Mouse (Mus musculus): Measurements from ENCODE around the gene Srm. TPM values are rescaled to one million over a fixed set of nuclear protein-coding genes. Genes with fewer than 3 reads are reported as not detected.

Srm gene
- polyA plus RNA-seq, 1 experiment from 2014 or later: 510 TPM

DNA sequence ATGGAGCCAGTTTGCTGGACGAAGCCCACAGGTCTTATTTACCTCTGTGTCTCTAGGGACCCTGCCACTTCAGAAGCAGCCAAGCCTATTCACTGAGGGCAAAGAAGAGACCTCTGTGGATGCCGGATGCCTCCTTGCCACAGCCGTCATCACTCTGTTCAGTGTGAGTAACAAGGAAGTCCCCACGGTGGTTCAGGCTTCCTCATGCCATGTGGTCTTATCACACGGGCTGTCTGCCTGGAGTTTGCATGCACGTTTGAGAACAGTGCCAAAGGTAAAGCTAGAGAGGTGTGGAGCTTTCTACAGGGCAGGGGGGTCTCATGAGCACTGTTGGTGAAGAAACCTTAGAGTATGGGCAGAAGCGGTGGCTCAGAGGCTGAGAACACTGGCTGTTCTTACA lies 18.1 kb upstream of the Srm start:
- Histone ChIP-seq H3K4me3 (ENCODE audit: low read depth, low read length) (no peak overlapping the region), H3K27me3 (replicated peaks; ENCODE audit: control insufficient read depth, insufficient read depth, low read length) (no peaks in the 10 kb centered on the region), H3K9ac (ENCODE audit: low read depth, low read length) (no peak overlapping the region), H3K27ac (ENCODE audit: low read depth, low read length) (no peak overlapping the region), H3K4me2 (no peak overlapping the region), H3K9me3 (ENCODE audit: control insufficient read depth, low read length) (no peaks in the 10 kb centered on the region), H3K4me1 (replicated peaks; ENCODE audit: control insufficient read depth, insufficient read depth, low read length) (no peaks in the 10 kb centered on the region), H3K36me3 (ENCODE audit: control insufficient read depth, insufficient read depth, low read length) (peaks cover 85% of the 10 kb centered on the region)
- WGBS: 79% methylated on average over 7 of the region's 7 CpGs
- DNase-seq (ENCODE audit: low spot score) (no peak), ATAC-seq (replicated peaks; ENCODE audit: low FRiP score) (no peak)

DNA sequence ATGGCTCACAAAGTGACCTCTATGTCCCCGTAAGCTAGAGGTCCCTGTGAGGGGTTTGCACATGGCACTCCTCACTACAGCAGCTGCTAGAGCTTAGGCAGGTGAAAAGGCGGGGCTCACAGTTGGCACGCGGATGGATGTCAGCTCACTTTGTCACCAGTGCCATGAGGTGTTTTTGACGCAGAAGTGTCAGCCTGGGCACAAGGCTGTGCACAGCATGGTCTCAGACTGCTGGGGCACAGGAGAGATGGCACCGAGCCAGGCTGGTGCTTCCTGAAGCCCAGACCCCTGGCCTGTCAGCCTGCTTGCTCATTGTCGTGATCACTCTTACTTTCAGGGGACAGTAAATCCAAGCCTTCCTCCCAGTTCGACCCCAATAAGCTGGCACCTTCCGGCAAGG lies 10.5 kb upstream of the Srm start:
- Histone ChIP-seq H3K4me1 (replicated peaks; ENCODE audit: control insufficient read depth, insufficient read depth, low read length) (peaks cover 13% of the 10 kb centered on the region; the same call in 1 of the 2 replicates), H3K9ac (ENCODE audit: low read depth, low read length) (no peak overlapping the region), H3K27ac (ENCODE audit: low read depth, low read length) (no peak overlapping the region), H3K36me3 (ENCODE audit: control insufficient read depth, insufficient read depth, low read length) (peaks cover 49% of the 10 kb centered on the region), H3K4me3 (ENCODE audit: low read depth, low read length) (no peak overlapping the region), H3K9me3 (ENCODE audit: control insufficient read depth, low read length) (no peaks in the 10 kb centered on the region), H3K27me3 (replicated peaks; ENCODE audit: control insufficient read depth, insufficient read depth, low read length) (no peaks in the 10 kb centered on the region), H3K4me2 (no peak overlapping the region)
- WGBS: 93% methylated on average over 9 of the region's 9 CpGs
- no peak for DNase-seq (ENCODE audit: low spot score)
- ATAC-seq (replicated peaks; ENCODE audit: low FRiP score): no peak

DNA sequence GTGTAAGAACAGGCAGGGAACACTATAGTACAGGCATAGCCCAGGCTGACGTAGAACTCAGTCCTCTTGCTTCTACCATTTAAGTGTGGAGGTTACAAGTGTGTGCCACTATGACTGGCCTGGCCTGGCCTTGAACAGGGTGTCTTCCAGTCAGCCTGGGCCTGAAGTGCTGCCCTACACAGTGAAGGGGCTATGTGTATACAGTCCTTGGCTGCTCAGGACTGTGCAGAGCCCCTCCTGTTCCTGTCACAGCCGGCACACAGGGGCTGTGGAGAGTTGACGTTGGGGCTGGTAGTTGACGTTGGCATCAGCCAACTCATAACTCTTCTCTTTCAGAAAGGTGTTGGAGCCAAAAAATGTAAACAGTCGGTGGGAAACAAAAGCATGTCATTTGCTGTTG lies 9.9 kb upstream of the Srm start:
- no peak overlapping the region for H3K9ac ChIP-seq (ENCODE audit: low read depth, low read length)

DNA sequence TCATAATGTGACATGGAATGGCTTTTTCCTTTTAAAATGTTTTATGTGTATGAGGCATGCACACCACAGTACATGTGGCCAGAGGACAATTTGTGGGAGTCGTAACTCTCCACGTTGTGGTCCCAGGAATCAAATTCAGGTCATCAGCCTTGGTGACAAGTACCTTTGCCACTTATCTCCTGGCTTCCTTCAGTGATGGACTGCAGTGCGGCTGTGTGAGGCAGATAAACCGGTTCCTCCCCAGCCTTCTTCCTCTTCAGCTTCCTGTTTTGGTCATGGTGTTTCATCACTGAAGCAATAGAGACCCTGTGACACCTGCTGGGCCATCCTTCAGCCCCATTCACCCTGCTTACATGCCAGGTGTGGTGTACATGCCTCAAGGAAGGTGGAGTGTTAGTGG lies 8.0 kb upstream of the Srm start:
- no peak overlapping the region for H3K27ac ChIP-seq (ENCODE audit: low read depth, low read length)
- 31% methylated on average over 4 of the region's 4 CpGs for WGBS
- H3K27me3 ChIP-seq (replicated peaks; ENCODE audit: control insufficient read depth, insufficient read depth, low read length): no peaks in the 10 kb centered on the region
- peaks cover 18% of the 10 kb centered on the region; the same call in 1 of the 2 replicates for H3K4me1 ChIP-seq (replicated peaks; ENCODE audit: control insufficient read depth, insufficient read depth, low read length)
- no peaks in the 10 kb centered on the region for H3K9me3 ChIP-seq (ENCODE audit: control insufficient read depth, low read length)
- no peak for DNase-seq (ENCODE audit: low spot score)
- ATAC-seq (replicated peaks; ENCODE audit: low FRiP score): peak; percentile 69
- H3K4me2 ChIP-seq: no peak overlapping the region
- H3K36me3 ChIP-seq (ENCODE audit: control insufficient read depth, insufficient read depth, low read length): peaks cover 31% of the 10 kb centered on the region
- H3K9ac ChIP-seq (ENCODE audit: low read depth, low read length): no peak overlapping the region
- no peak overlapping the region for H3K4me3 ChIP-seq (ENCODE audit: low read depth, low read length)

More for the DNA sequence above, 9.9 kb upstream of the Srm start:
- no peak overlapping the region for H3K27ac ChIP-seq (ENCODE audit: low read depth, low read length)
- no peak for ATAC-seq (replicated peaks; ENCODE audit: low FRiP score)
- H3K4me3 ChIP-seq (ENCODE audit: low read depth, low read length): no peak overlapping the region
- no peaks in the 10 kb centered on the region for H3K27me3 ChIP-seq (replicated peaks; ENCODE audit: control insufficient read depth, insufficient read depth, low read length)
- H3K4me2 ChIP-seq: no peak overlapping the region
- WGBS: 87% methylated on average over 5 of the region's 5 CpGs
- H3K4me1 ChIP-seq (replicated peaks; ENCODE audit: control insufficient read depth, insufficient read depth, low read length): peaks cover 13% of the 10 kb centered on the region; the same call in 1 of the 2 replicates
- no peak for DNase-seq (ENCODE audit: low spot score)
- H3K9me3 ChIP-seq (ENCODE audit: control insufficient read depth, low read length): no peaks in the 10 kb centered on the region
- peaks cover 43% of the 10 kb centered on the region for H3K36me3 ChIP-seq (ENCODE audit: control insufficient read depth, insufficient read depth, low read length)

DNA sequence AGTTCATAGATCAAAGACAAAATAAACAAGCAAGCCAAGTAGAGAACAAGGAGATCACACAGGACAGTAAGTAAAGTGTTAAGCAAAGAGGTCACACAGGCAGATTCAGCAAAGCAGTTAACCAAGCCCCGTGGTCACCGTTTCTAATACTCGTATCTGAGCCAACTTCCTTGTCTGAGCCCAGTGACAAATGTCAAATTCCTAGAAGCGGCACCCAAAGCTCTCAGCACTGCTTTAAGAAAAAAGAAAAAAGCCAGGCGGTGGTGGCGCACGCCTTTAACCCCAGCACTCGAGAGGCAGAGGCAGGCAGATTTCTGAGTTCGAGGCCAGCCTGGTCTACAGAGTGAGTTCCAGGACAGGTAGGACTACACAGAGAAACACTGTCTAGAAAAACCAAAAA lies 4.7 kb upstream of the Srm start:
- H3K27me3 ChIP-seq (replicated peaks; ENCODE audit: control insufficient read depth, insufficient read depth, low read length): no peaks in the 10 kb centered on the region
- 38% methylated on average over 9 of the region's 9 CpGs for WGBS
- H3K9me3 ChIP-seq (ENCODE audit: control insufficient read depth, low read length): no peaks in the 10 kb centered on the region
- H3K36me3 ChIP-seq (ENCODE audit: control insufficient read depth, insufficient read depth, low read length): peaks cover 6% of the 10 kb centered on the region
- no peak for DNase-seq (ENCODE audit: low spot score)
- no peak overlapping the region for H3K4me2 ChIP-seq
- peaks cover 22% of the 10 kb centered on the region; the same call in 1 of the 2 replicates for H3K4me1 ChIP-seq (replicated peaks; ENCODE audit: control insufficient read depth, insufficient read depth, low read length)
- H3K27ac ChIP-seq (ENCODE audit: low read depth, low read length): no peak overlapping the region
- no peak for ATAC-seq (replicated peaks; ENCODE audit: low FRiP score)
- H3K9ac ChIP-seq (ENCODE audit: low read depth, low read length): no peak overlapping the region
- no peak overlapping the region for H3K4me3 ChIP-seq (ENCODE audit: low read depth, low read length)

DNA sequence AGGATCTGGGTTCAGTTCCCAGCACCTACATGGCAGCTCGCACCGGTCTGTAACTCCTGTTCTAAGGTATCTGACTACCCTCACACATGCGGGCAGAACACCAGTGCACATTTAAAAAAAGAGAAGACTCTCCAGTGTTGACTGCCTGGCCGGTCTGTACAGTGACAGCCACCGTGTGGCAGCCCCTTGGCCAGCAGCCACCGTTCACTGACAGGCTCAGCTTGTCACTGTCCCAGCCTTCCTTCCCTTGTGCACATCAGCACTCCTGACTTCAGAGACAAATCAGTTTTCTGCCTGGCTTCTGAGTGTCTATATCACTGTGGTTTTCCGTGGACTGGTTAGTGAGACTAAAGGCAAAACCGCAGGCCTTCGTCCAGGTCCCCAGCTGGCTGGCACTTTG lies 2.5 kb upstream of the Srm start:
- Histone ChIP-seq H3K4me3 (ENCODE audit: low read depth, low read length) (no peak overlapping the region), H3K4me1 (replicated peaks; ENCODE audit: control insufficient read depth, insufficient read depth, low read length) (peaks cover 22% of the 10 kb centered on the region), H3K27ac (ENCODE audit: low read depth, low read length) (no peak overlapping the region), H3K4me2 (no peak overlapping the region), H3K27me3 (replicated peaks; ENCODE audit: control insufficient read depth, insufficient read depth, low read length) (no peaks in the 10 kb centered on the region), H3K9me3 (ENCODE audit: control insufficient read depth, low read length) (no peaks in the 10 kb centered on the region), H3K36me3 (ENCODE audit: control insufficient read depth, insufficient read depth, low read length) (peaks cover 7% of the 10 kb centered on the region), H3K9ac (ENCODE audit: low read depth, low read length) (no peak overlapping the region)
- 71% methylated on average over 9 of the region's 9 CpGs for WGBS
- DNase-seq (ENCODE audit: low spot score) (no peak), ATAC-seq (replicated peaks; ENCODE audit: low FRiP score) (no peak)

DNA sequence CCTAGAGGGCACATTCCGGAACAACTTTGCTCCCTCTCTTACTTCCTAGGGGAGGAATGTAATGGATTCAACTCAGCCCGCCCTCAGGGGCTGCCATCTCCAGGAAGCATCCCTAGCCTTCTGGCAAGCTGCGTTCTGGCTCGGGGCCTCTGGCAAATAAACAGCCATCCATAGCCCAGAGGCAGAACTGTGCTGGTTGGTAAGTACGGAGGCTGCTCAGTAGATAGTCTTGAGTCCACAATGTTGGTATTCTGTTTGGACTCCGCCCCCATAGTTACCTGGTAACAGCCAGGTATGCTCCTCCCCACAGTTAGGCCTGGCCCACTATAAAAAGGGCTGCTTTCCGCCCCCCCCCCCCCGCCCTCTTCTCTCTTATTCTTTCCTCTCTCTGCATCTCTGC lies 1.7 kb upstream of the Srm start:
- ATAC-seq (replicated peaks; ENCODE audit: low FRiP score) (no peak), DNase-seq (ENCODE audit: low spot score) (no peak)
- Histone ChIP-seq H3K9ac (ENCODE audit: low read depth, low read length) (no peak overlapping the region), H3K27me3 (replicated peaks; ENCODE audit: control insufficient read depth, insufficient read depth, low read length) (no peaks in the 10 kb centered on the region), H3K4me1 (replicated peaks; ENCODE audit: control insufficient read depth, insufficient read depth, low read length) (peaks cover 22% of the 10 kb centered on the region), H3K4me2 (no peak overlapping the region), H3K4me3 (ENCODE audit: low read depth, low read length) (no peak overlapping the region), H3K27ac (ENCODE audit: low read depth, low read length) (no peak overlapping the region), H3K36me3 (ENCODE audit: control insufficient read depth, insufficient read depth, low read length) (peaks cover 15% of the 10 kb centered on the region), H3K9me3 (ENCODE audit: control insufficient read depth, low read length) (no peaks in the 10 kb centered on the region)
- 69% methylated on average over 6 of the region's 8 CpGs for WGBS

DNA sequence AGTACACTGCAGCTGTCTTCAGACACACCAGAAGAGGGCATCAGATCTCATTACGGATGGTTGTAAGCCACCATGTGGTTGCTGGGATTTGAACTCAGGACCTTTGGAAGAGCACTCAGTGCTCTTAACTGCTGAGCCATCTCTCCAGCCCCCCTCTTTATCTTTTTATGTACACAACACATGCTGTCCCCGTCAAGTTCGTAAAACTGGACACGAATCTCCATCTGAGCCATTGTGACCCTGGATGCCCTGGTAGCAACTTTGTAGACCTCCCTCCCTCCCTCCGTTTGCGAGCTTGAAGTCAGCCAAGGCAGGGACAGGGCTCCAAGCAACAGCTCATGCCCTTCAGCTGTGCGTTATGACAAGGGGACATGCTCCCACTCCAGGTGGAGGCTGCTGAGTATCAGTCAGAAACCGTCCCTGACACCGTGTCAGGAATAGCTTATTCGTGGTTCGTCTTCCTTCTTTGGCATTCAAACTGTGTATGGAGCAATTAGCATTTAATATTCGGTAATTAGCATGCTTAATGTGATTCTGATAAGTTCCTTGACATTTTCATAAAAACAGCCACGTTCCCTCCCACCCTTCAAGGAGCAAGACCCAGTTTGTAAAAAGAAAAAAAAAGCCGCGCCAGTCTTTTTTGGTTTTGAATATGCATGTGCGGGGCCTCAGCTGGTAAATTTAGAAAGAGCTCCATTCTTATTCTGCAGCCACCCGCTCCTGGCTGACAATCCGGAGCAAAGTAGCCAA lies 707 bp upstream of the Srm start:
- Histone ChIP-seq H3K27ac (ENCODE audit: low read depth, low read length) (peak overlapping the region; percentile 71), H3K4me2 (peak overlapping the region; percentile 90), H3K9me3 (ENCODE audit: control insufficient read depth, low read length) (no peaks in the 10 kb centered on the region), H3K36me3 (ENCODE audit: control insufficient read depth, insufficient read depth, low read length) (peaks cover 25% of the 10 kb centered on the region), H3K27me3 (replicated peaks; ENCODE audit: control insufficient read depth, insufficient read depth, low read length) (no peaks in the 10 kb centered on the region), H3K4me3 (ENCODE audit: low read depth, low read length) (peak overlapping the region; percentile 96), H3K4me1 (replicated peaks; ENCODE audit: control insufficient read depth, insufficient read depth, low read length) (peaks cover 22% of the 10 kb centered on the region), H3K9ac (ENCODE audit: low read depth, low read length) (peak overlapping the region; percentile 66)
- no peak for ATAC-seq (replicated peaks; ENCODE audit: low FRiP score)
- peak; percentile 70 for DNase-seq (ENCODE audit: low spot score)
- 4% methylated on average over 18 of the region's 18 CpGs for WGBS

All from liver, embryonic 11.5 days (tissue).